Mouse (Mus musculus): ENCODE data around the gene Krt8. TPM values are rescaled to one million over a fixed set of nuclear protein-coding genes. Genes with fewer than 3 reads are reported as not detected.

Gene Krt8
- polyA plus RNA-seq, 1 experiment from 2014 or later: 0.82 TPM

DNA sequence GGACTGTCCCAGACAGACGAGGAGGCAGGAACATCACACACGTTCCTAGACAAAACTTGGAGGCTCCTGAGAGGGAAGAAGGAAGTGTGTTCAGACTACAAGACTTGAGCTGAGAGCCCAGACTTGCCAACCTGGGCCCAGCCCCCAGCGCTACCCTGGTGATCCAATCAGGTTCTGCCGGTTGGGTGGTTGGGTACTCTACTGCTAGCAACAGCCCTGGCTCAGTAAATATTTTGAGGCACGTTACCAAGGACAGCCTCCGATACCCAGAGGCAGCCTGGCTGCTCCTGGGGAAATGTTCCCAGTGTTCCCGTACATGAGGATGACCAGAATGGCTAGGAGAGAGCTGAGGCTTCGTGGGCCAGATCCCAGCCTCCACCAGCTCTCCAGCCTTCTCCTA lies 37.5 kb downstream of the Krt8 start:
- H3K36me3 ChIP-seq: no peaks in the 10 kb centered on the region
- no peaks in the 10 kb centered on the region for H3K4me1 ChIP-seq (replicated peaks)
- H3K4me3 ChIP-seq: no peak overlapping the region
- H3K4me2 ChIP-seq: no peak overlapping the region
- H3K27ac ChIP-seq (replicated peaks): no peak overlapping the region
- H3K9me3 ChIP-seq: no peaks in the 10 kb centered on the region
- 90% methylated on average over 8 of the region's 8 CpGs for WGBS
- ATAC-seq (ENCODE audit: low read depth): no peak
- no peaks in the 10 kb centered on the region for H3K27me3 ChIP-seq
- no peak overlapping the region for H3K9ac ChIP-seq

- Histone ChIP-seq H3K27me3 (no peaks in the 10 kb centered on the region), H3K9ac (no peak overlapping the region), H3K4me2 (no peak overlapping the region), H3K4me3 (no peak overlapping the region), H3K4me1 (replicated peaks) (no peaks in the 10 kb centered on the region), H3K27ac (replicated peaks) (no peak overlapping the region), H3K36me3 (no peaks in the 10 kb centered on the region), H3K9me3 (no peaks in the 10 kb centered on the region)
- ATAC-seq (ENCODE audit: low read depth): no peak
- 95% methylated on average over 3 of the region's 3 CpGs for WGBS
These were observed 45.4 kb downstream of the Krt8 start for GRCm38 (mm10) chr15:101958891-101959290.

DNA sequence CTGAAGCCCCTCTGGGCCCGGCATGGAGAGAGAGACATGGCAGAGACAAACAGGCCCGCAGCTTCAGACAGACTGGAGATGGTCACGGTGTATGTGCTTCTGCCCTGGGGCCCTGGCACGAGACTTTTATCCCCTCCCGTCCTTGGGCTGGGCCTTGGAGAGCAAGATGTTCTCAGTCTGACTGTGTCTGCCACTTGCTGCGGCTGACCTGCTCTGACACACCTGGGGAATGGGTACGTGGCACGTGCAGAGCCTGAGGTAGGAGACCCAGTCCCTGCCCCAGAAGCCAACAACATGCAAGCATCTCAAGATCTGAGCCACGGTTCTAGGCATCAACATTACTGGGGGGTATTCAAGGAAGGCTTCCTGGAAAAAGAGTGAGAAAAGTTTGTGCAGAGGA lies 50.1 kb downstream of the Krt8 start, which contains the start of gene Krt78:
Gene Krt78 (minus strand): TSS at position 101 of the 400 bp plus-strand sequence.
- no peak within 1 kb of the TSS for H3K4me3 ChIP-seq
- H3K36me3 ChIP-seq: no peaks in the 10 kb centered on the region
- H3K9me3 ChIP-seq: no peaks in the 10 kb centered on the region
- H3K27ac ChIP-seq (replicated peaks): no peak within 1 kb of the TSS
- ATAC-seq (ENCODE audit: low read depth): no peak
- 89% methylated on average over 9 of the region's 9 CpGs for WGBS
- H3K27me3 ChIP-seq: no peaks in the 10 kb centered on the region
- H3K4me1 ChIP-seq (replicated peaks): no peaks in the 10 kb centered on the region
- H3K9ac ChIP-seq: no peak within 1 kb of the TSS
- no peak within 1 kb of the TSS for H3K4me2 ChIP-seq

DNA sequence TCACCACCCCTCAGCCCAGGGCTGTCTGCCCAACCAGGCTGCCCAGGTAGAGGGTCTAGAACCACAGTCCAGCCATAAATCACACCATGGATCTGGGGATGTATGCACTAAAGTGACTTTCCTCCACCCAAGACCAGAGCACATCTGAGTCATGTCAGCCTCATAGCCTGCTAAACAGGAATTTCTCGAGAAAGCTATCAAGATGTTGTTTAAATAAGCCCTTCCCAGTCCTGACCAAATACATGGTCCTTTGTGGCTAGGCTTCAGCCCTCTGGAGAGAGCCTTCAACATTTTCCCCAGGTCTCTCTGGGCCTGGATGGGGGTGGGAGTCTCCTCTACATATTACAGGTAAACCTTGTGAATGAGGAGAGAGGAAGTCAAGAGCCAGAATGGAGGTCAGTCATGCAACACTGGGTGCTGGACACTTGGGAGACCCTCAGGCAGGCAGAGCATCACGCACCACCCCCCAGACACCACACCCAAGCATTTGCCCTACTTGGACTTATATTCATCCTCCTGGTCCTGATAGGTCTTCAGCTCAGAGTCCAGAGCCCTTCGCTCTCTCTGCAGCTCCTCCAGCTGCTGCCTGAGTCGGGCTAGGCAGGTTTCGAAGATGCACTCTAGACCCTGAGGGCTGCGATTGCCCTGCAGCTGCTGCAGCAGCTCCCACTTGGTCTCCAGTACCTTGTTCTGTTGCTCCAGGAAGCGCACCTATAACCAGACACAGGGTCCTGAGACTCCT lies 51.4 kb downstream of the Krt8 start:
- Histone ChIP-seq H3K4me3 (no peak overlapping the region), H3K4me2 (no peak overlapping the region), H3K27ac (replicated peaks) (no peak overlapping the region), H3K27me3 (no peaks in the 10 kb centered on the region), H3K9me3 (no peaks in the 10 kb centered on the region), H3K9ac (no peak overlapping the region), H3K4me1 (replicated peaks) (no peaks in the 10 kb centered on the region), H3K36me3 (no peaks in the 10 kb centered on the region)
- ATAC-seq (ENCODE audit: low read depth): no peak
- WGBS: 92% methylated on average over 7 of the region's 7 CpGs

Other genes with a start within 250 kb of the Krt8 start
- gene Krt72, start 218.0 kb downstream of the Krt8 start, polyA plus RNA-seq (2015; fragmentation: Nextera tagmentation; extraction: Ambion mirVana): not detected in 2 replicates
- gene Krt73, start 202.1 kb downstream of the Krt8 start, polyA plus RNA-seq (2015; fragmentation: Nextera tagmentation; extraction: Ambion mirVana): 0.43 and 0.44 TPM in 2 replicates
- not detected in 2 replicates for gene Krt2, start 186.3 kb downstream of the Krt8 start, polyA plus RNA-seq (2015; fragmentation: Nextera tagmentation; extraction: Ambion mirVana)
- gene Krt1, start 153.7 kb downstream of the Krt8 start, polyA plus RNA-seq (2015; fragmentation: Nextera tagmentation; extraction: Ambion mirVana): 7.0 and 8.6 TPM in 2 replicates
- gene Krt77, start 134.8 kb downstream of the Krt8 start, polyA plus RNA-seq (2015; fragmentation: Nextera tagmentation; extraction: Ambion mirVana): 0.12 and 0.13 TPM in 2 replicates
- not detected in 2 replicates for gene Krt76, start 111.6 kb downstream of the Krt8 start, polyA plus RNA-seq (2015; fragmentation: Nextera tagmentation; extraction: Ambion mirVana)
- gene Krt4, start 79.7 kb downstream of the Krt8 start, polyA plus RNA-seq (2015; fragmentation: Nextera tagmentation; extraction: Ambion mirVana): 0.11 TPM in 1 of 2 replicates, not detected in the other
- gene Krt79, start 64.2 kb downstream of the Krt8 start, polyA plus RNA-seq (2015; fragmentation: Nextera tagmentation; extraction: Ambion mirVana): 0.32 TPM in 2 replicates
- gene Krt78, start 50.2 kb downstream of the Krt8 start, polyA plus RNA-seq (2015; fragmentation: Nextera tagmentation; extraction: Ambion mirVana): not detected in 2 replicates
- 1.4 and 3.8 TPM in 2 replicates for gene Krt18, start 23.7 kb upstream of the Krt8 start, polyA plus RNA-seq (2015; fragmentation: Nextera tagmentation; extraction: Ambion mirVana)
- 81.2 and 90.3 TPM in 2 replicates for gene Eif4b, start 69.3 kb upstream of the Krt8 start, polyA plus RNA-seq (2015; fragmentation: Nextera tagmentation; extraction: Ambion mirVana)
- 10.5 and 15.9 TPM in 2 replicates for gene Tns2, start 95.9 kb upstream of the Krt8 start, polyA plus RNA-seq (2015; fragmentation: Nextera tagmentation; extraction: Ambion mirVana)
- gene Spryd3, start 131.8 kb upstream of the Krt8 start, polyA plus RNA-seq (2015; fragmentation: Nextera tagmentation; extraction: Ambion mirVana): 54.1 and 55.9 TPM in 2 replicates
- 0.36 and 1.2 TPM in 2 replicates for gene Igfbp6, start 139.9 kb upstream of the Krt8 start, polyA plus RNA-seq (2015; fragmentation: Nextera tagmentation; extraction: Ambion mirVana)
- 0.11 TPM in 1 of 2 replicates, not detected in the other for gene Soat2, start 146.0 kb upstream of the Krt8 start, polyA plus RNA-seq (2015; fragmentation: Nextera tagmentation; extraction: Ambion mirVana)
- gene Zfp740, start 198.8 kb upstream of the Krt8 start, polyA plus RNA-seq (2015; fragmentation: Nextera tagmentation; extraction: Ambion mirVana): 64.8 and 67.9 TPM in 2 replicates
- gene Csad, start 200.2 kb upstream of the Krt8 start, polyA plus RNA-seq (2015; fragmentation: Nextera tagmentation; extraction: Ambion mirVana): 35.9 and 38.8 TPM in 2 replicates
- gene Itgb7, start 227.5 kb upstream of the Krt8 start, polyA plus RNA-seq (2015; fragmentation: Nextera tagmentation; extraction: Ambion mirVana): 0.30 and 1.7 TPM in 2 replicates